Mouse (Mus musculus): ENCODE data around the gene Stk16. TPM values are rescaled to one million over a fixed set of nuclear protein-coding genes. Genes with fewer than 3 reads are reported as not detected.

Stk16 gene
- total RNA-seq, 2 experiments from 2014 or later = 90.5 to 91.4 TPM

GRCm38 (mm10) chr1:75262969-75263951, 52.6 kb downstream of the Stk16 start:
- no peak for DNase-seq (ENCODE audit: low spot score in 2 of 2)

- DNase-seq (ENCODE audit: low spot score in 2 of 2) = peak in 1 of 2 experiments; percentile 71
These were observed 53.6 kb downstream of the Stk16 start, which contains the start of gene Ptprn for GRCm38 (mm10) chr1:75264091-75264880. Gene Ptprn, minus strand, starts transcription at chr1:75264502.

Small RNAs within 50 kb of the gene (microRNA-seq; reads per million reads assigned to microRNA genes)
- 0 reads per million in 2 experiments for gene Gm27943

Other genes starting within 250 kb of the Stk16 start
- 1 to 10 TPM; 2.2 to 2.7 TPM for gene Nhej1, start 85.6 kb upstream of the Stk16 start, total RNA-seq (2021)
- gene Slc23a3, start 76.9 kb upstream of the Stk16 start, total RNA-seq (2021) = under 1 TPM in 1 of 2 experiments, not detected in 1; 0.35 TPM
- gene Cnppd1, start 68.1 kb upstream of the Stk16 start, total RNA-seq (2021) = 10 to 100 TPM; 31.1 to 31.4 TPM
- 100 to 1,000 TPM; 143 to 148 TPM for gene Retreg2, start 68.1 kb upstream of the Stk16 start, total RNA-seq (2021)
- gene Zfand2b, start 42.2 kb upstream of the Stk16 start, total RNA-seq (2021) = 10 to 100 TPM; 30.9 to 32.7 TPM
- gene Abcb6, start 30.4 kb upstream of the Stk16 start, total RNA-seq (2021) = 10 to 100 TPM; 30.7 to 35.2 TPM
- 10 to 100 TPM; 19.5 to 21.1 TPM for gene Ankzf1, start 18.7 kb upstream of the Stk16 start, total RNA-seq (2021)
- 100 to 1,000 TPM; 110 to 115 TPM for gene Atg9a, start 18.6 kb upstream of the Stk16 start, total RNA-seq (2021)
- 10 to 100 TPM; 21.3 to 21.7 TPM for gene Glb1l, start within 50 bp of the Stk16 start, total RNA-seq (2021)
- 100 to 1,000 TPM; 512 to 548 TPM for gene Tuba4a, start 9.0 kb downstream of the Stk16 start, total RNA-seq (2021)
- not detected for gene A630095N17Rik, start 21.3 kb downstream of the Stk16 start, total RNA-seq (2021)
- 10 to 100 TPM; 60.0 to 61.1 TPM for gene Dnajb2, start 25.6 kb downstream of the Stk16 start, total RNA-seq (2021)
- 100 to 1,000 TPM; 326 to 350 TPM for gene Ptprn, start 53.7 kb downstream of the Stk16 start, total RNA-seq (2021)
- gene Resp18, start 67.6 kb downstream of the Stk16 start, total RNA-seq (2021) = 10 to 100 TPM; 68.2 to 98.9 TPM
- gene Dnpep, start 107.2 kb downstream of the Stk16 start, total RNA-seq (2021) = 10 to 100 TPM; 50.4 to 55.2 TPM
- gene Des, start 149.5 kb downstream of the Stk16 start, total RNA-seq (2021) = 1 to 10 TPM; 1.6 to 1.8 TPM
- gene Speg, start 164.5 kb downstream of the Stk16 start, total RNA-seq (2021) = 100 to 1,000 TPM; 184 TPM
- gene Gmppa, start 225.1 kb downstream of the Stk16 start, total RNA-seq (2021) = 10 to 100 TPM; 56.0 to 62.2 TPM
- gene Asic4, start 239.6 kb downstream of the Stk16 start, total RNA-seq (2021) = 10 to 100 TPM; 14.3 to 14.7 TPM

Data from layer of hippocampus, postnatal 14 days (tissue).